ENCODE assay signal across 8 mouse cellular contexts in genomic region chr7:19306819-19307738, GRCm38 (mm10). TPM values are rescaled to one million over a fixed set of nuclear protein-coding genes. Genes with fewer than 3 reads are reported as not detected.
DNase-seq lines count a peak whose midpoint lies in the region; ATAC-seq and TF ChIP-seq lines count a peak whose summit lies in the region.

No protein-coding gene starts in this region.

- peak overlapping the region; percentile 94; the same call in 1 of the 2 replicates for H3K4me2 ChIP-seq in forebrain, embryonic 11.5 days (ENCODE audit: low read depth, low read length, severe bottlenecking)
- no peak overlapping the region for H3K4me2 ChIP-seq in forebrain, embryonic 14.5 days (ENCODE audit: low read length)
- peak overlapping the region; percentile 98 for H3K4me2 ChIP-seq in lung, embryonic 15.5 days
- H3K4me2 ChIP-seq in hindbrain, postnatal 0 days (ENCODE audit: low read depth, low read length), result peak overlapping the region; percentile 99; the same call in 1 of the 2 replicates

- no peak for DNase-seq in forebrain, embryonic 11.5 days (ENCODE audit: low spot score)
- DNase-seq in forebrain, embryonic 14.5 days (ENCODE audit: low spot score), result no peak
- no peak for DNase-seq in lung, postnatal 4 days
- no peak for DNase-seq in hindbrain, postnatal 0 days (ENCODE audit: low spot score)
- no peak for DNase-seq in adrenal gland, postnatal 10 days
- DNase-seq in left cerebral cortex, postnatal 10 days (ENCODE audit: extremely low spot score in 1 of 2, low spot score in 2 of 2), result no peak

- ATAC-seq in forebrain, embryonic 11.5 days (replicated peaks; ENCODE audit: low FRiP score), result no peak
- ATAC-seq in forebrain, embryonic 14.5 days, result no peak
- no peak for ATAC-seq in lung, embryonic 15.5 days (ENCODE audit: borderline replicate concordance, extremely low read depth, low FRiP score, low TSS enrichment)
- ATAC-seq in hindbrain, postnatal 0 days, result no peak

- H3K9me3 ChIP-seq in forebrain, embryonic 11.5 days (ENCODE audit: control insufficient read depth, low read length), result no peaks in the 10 kb centered on the region
- H3K9me3 ChIP-seq in forebrain, embryonic 14.5 days (replicated peaks; ENCODE audit: control insufficient read depth, low read length), result no peaks in the 10 kb centered on the region
- H3K9me3 ChIP-seq in lung, embryonic 15.5 days, result no peaks in the 10 kb centered on the region
- H3K9me3 ChIP-seq in hindbrain, postnatal 0 days (ENCODE audit: low read length), result no peaks in the 10 kb centered on the region

- TF ChIP-seq CTCF in hindbrain, postnatal 0 days (IDR thresholded peaks at IDR 0.05; ENCODE audit: low read depth), result no peak
- TF ChIP-seq CTCF in olfactory bulb, adult 2 months (IDR thresholded peaks at IDR 0.05; ENCODE audit: insufficient read depth, low read depth, low read length), result no peak

- peaks cover 51% of the 10 kb centered on the region for H3K27me3 ChIP-seq in forebrain, embryonic 11.5 days (ENCODE audit: control insufficient read depth, insufficient read depth, low read length)
- H3K27me3 ChIP-seq in forebrain, embryonic 14.5 days (replicated peaks; ENCODE audit: control insufficient read depth, insufficient read depth, low read length), result peaks cover 48% of the 10 kb centered on the region
- H3K27me3 ChIP-seq in lung, embryonic 15.5 days, result peaks cover 56% of the 10 kb centered on the region
- peaks cover 24% of the 10 kb centered on the region for H3K27me3 ChIP-seq in hindbrain, postnatal 0 days (ENCODE audit: insufficient read depth, low read length)

- WGBS in forebrain, embryonic 11.5 days, result 68% methylated on average over 25 of the region's 25 CpGs
- 70% methylated on average over 25 of the region's 25 CpGs for WGBS in forebrain, embryonic 14.5 days
- WGBS in lung, embryonic 15.5 days, result 59% methylated on average over 25 of the region's 25 CpGs
- WGBS in hindbrain, postnatal 0 days, result 70% methylated on average over 25 of the region's 25 CpGs
- WGBS in olfactory bulb, adult 2 months, result 54% methylated on average over 25 of the region's 25 CpGs

- no peak overlapping the region for H3K4me3 ChIP-seq in forebrain, embryonic 11.5 days (ENCODE audit: low read depth, low read length)
- no peak overlapping the region for H3K4me3 ChIP-seq in forebrain, embryonic 14.5 days (ENCODE audit: low read depth, low read length)
- no peak overlapping the region for H3K4me3 ChIP-seq in lung, embryonic 15.5 days
- no peak overlapping the region for H3K4me3 ChIP-seq in hindbrain, postnatal 0 days (ENCODE audit: low read length)
- H3K4me3 ChIP-seq in olfactory bulb, adult 2 months (ENCODE audit: insufficient read depth, low read depth, low read length), result peak overlapping the region; percentile 53

- peaks cover 11% of the 10 kb centered on the region; the same call in 1 of the 2 replicates for H3K4me1 ChIP-seq in forebrain, embryonic 11.5 days (replicated peaks; ENCODE audit: control insufficient read depth, insufficient read depth, low read length)
- H3K4me1 ChIP-seq in forebrain, embryonic 14.5 days (ENCODE audit: control insufficient read depth, insufficient read depth, low read length), result peaks cover 13% of the 10 kb centered on the region
- peaks cover 27% of the 10 kb centered on the region for H3K4me1 ChIP-seq in lung, embryonic 15.5 days
- no peaks in the 10 kb centered on the region for H3K4me1 ChIP-seq in hindbrain, postnatal 0 days (ENCODE audit: insufficient read depth, low read length)
- H3K4me1 ChIP-seq in olfactory bulb, adult 2 months (ENCODE audit: control insufficient read depth, insufficient read depth, low read length), result peaks cover 37% of the 10 kb centered on the region

- no peak overlapping the region for H3K27ac ChIP-seq in forebrain, embryonic 11.5 days (ENCODE audit: low read depth, low read length)
- no peak overlapping the region for H3K27ac ChIP-seq in forebrain, embryonic 14.5 days (ENCODE audit: low read depth, low read length)
- no peak overlapping the region for H3K27ac ChIP-seq in lung, embryonic 15.5 days
- no peak overlapping the region for H3K27ac ChIP-seq in hindbrain, postnatal 0 days
- H3K27ac ChIP-seq in olfactory bulb, adult 2 months (ENCODE audit: insufficient read depth, low read depth, low read length), result peak overlapping the region; percentile 76

- TF ChIP-seq POLR2A in olfactory bulb, adult 2 months (IDR thresholded peaks at IDR 0.05; ENCODE audit: insufficient read depth, low read depth, low read length), result no peak

- H3K36me3 ChIP-seq in forebrain, embryonic 11.5 days (ENCODE audit: control insufficient read depth, insufficient read depth, low read length), result no peaks in the 10 kb centered on the region
- no peaks in the 10 kb centered on the region for H3K36me3 ChIP-seq in forebrain, embryonic 14.5 days (ENCODE audit: control insufficient read depth, insufficient read depth, low read length)
- no peaks in the 10 kb centered on the region for H3K36me3 ChIP-seq in lung, embryonic 15.5 days
- H3K36me3 ChIP-seq in hindbrain, postnatal 0 days (ENCODE audit: insufficient read depth, low read length), result no peaks in the 10 kb centered on the region

- intact Hi-C loops in left cerebral cortex, postnatal 10 days (cut with DNase I), result no loop called here

- H3K9ac ChIP-seq in forebrain, embryonic 11.5 days (ENCODE audit: low read length), result no peak overlapping the region
- no peak overlapping the region for H3K9ac ChIP-seq in forebrain, embryonic 14.5 days (ENCODE audit: low read length)
- 0 out of 2 replicates have a peak overlapping the region, but pooled peaks have one; percentile 44 for H3K9ac ChIP-seq in lung, embryonic 15.5 days
- no peak overlapping the region for H3K9ac ChIP-seq in hindbrain, postnatal 0 days (replicated peaks; ENCODE audit: low read length)

RNA-seq across cellular contexts. Expression of gene Fosb, which starts 2.8 kb away (rescaled TPM):
- polyA plus RNA-seq in forebrain, embryonic 11.5 days (2014; fragmentation: Nextera tagmentation; extraction: Ambion mirVana), result not detected in 2 replicates
- polyA plus RNA-seq in forebrain, embryonic 14.5 days (2014; fragmentation: Nextera tagmentation; extraction: Ambion mirVana), result 0.17 TPM in 1 of 2 replicates, not detected in the other
- 0.24 and 0.26 TPM in 2 replicates for polyA plus RNA-seq in lung, embryonic 15.5 days (2015; fragmentation: Nextera tagmentation; extraction: Ambion mirVana)
- total RNA-seq in hindbrain, postnatal 0 days (2014; rRNA removed), result 0.31 and 1.0 TPM in 2 replicates
- polyA plus RNA-seq in hindbrain, postnatal 0 days (2015; fragmentation: Nextera tagmentation; extraction: Ambion mirVana), result 0.09 and 0.11 TPM in 2 replicates
- polyA plus RNA-seq in olfactory bulb, adult 2 months (2012; ENCODE audit: insufficient read depth, insufficient read length, low replicate concordance, missing spikeins), result not detected in 2 replicates
- total RNA-seq in adrenal gland, postnatal 10 days (2021), result 10 to 100 TPM in 1 of 2 experiments, 1 to 10 TPM in 1; 1.2 to 12.9 TPM
- total RNA-seq in left cerebral cortex, postnatal 10 days (2021), result 1 to 10 TPM; 2.2 to 2.3 TPM

RNA-seq across cellular contexts. Expression of gene Rtn2, which starts 24.7 kb away (rescaled TPM):
- polyA plus RNA-seq in forebrain, embryonic 11.5 days (2014; fragmentation: Nextera tagmentation; extraction: Ambion mirVana), result 47.3 and 54.7 TPM in 2 replicates
- 102 and 109 TPM in 2 replicates for polyA plus RNA-seq in forebrain, embryonic 14.5 days (2014; fragmentation: Nextera tagmentation; extraction: Ambion mirVana)
- polyA plus RNA-seq in lung, embryonic 15.5 days (2015; fragmentation: Nextera tagmentation; extraction: Ambion mirVana), result 10.6 and 11.4 TPM in 2 replicates
- 151 and 155 TPM in 2 replicates for total RNA-seq in hindbrain, postnatal 0 days (2014; rRNA removed)
- 98.4 and 101 TPM in 2 replicates for polyA plus RNA-seq in hindbrain, postnatal 0 days (2015; fragmentation: Nextera tagmentation; extraction: Ambion mirVana)
- polyA plus RNA-seq in olfactory bulb, adult 2 months (2012; ENCODE audit: insufficient read depth, insufficient read length, low replicate concordance, missing spikeins), result not detected in 2 replicates
- total RNA-seq in adrenal gland, postnatal 10 days (2021), result 10 to 100 TPM; 20.2 to 59.7 TPM
- total RNA-seq in left cerebral cortex, postnatal 10 days (2021), result 100 to 1,000 TPM; 145 to 151 TPM

RNA-seq across cellular contexts. Expression of gene Ppm1n, which starts 27.2 kb away (rescaled TPM):
- polyA plus RNA-seq in forebrain, embryonic 11.5 days (2014; fragmentation: Nextera tagmentation; extraction: Ambion mirVana), result 0.44 TPM in 1 of 2 replicates, not detected in the other
- polyA plus RNA-seq in forebrain, embryonic 14.5 days (2014; fragmentation: Nextera tagmentation; extraction: Ambion mirVana), result 0.30 and 0.67 TPM in 2 replicates
- not detected in 2 replicates for polyA plus RNA-seq in lung, embryonic 15.5 days (2015; fragmentation: Nextera tagmentation; extraction: Ambion mirVana)
- 2.1 and 2.9 TPM in 2 replicates for total RNA-seq in hindbrain, postnatal 0 days (2014; rRNA removed)
- 2.0 and 2.5 TPM in 2 replicates for polyA plus RNA-seq in hindbrain, postnatal 0 days (2015; fragmentation: Nextera tagmentation; extraction: Ambion mirVana)
- polyA plus RNA-seq in olfactory bulb, adult 2 months (2012; ENCODE audit: insufficient read depth, insufficient read length, low replicate concordance, missing spikeins), result not detected in 2 replicates
- total RNA-seq in adrenal gland, postnatal 10 days (2021), result under 1 TPM in 1 of 2 experiments, not detected in 1; 0.30 TPM
- total RNA-seq in left cerebral cortex, postnatal 10 days (2021), result under 1 TPM; 0.34 to 0.49 TPM

RNA-seq across cellular contexts. Expression of gene Vasp, which starts 35.5 kb away (rescaled TPM):
- polyA plus RNA-seq in forebrain, embryonic 11.5 days (2014; fragmentation: Nextera tagmentation; extraction: Ambion mirVana), result 52.8 and 53.0 TPM in 2 replicates
- 27.1 and 32.3 TPM in 2 replicates for polyA plus RNA-seq in forebrain, embryonic 14.5 days (2014; fragmentation: Nextera tagmentation; extraction: Ambion mirVana)
- polyA plus RNA-seq in lung, embryonic 15.5 days (2015; fragmentation: Nextera tagmentation; extraction: Ambion mirVana), result 115 TPM in 2 replicates
- total RNA-seq in hindbrain, postnatal 0 days (2014; rRNA removed), result 62.6 and 68.3 TPM in 2 replicates
- 35.5 and 37.0 TPM in 2 replicates for polyA plus RNA-seq in hindbrain, postnatal 0 days (2015; fragmentation: Nextera tagmentation; extraction: Ambion mirVana)
- not detected in 2 replicates for polyA plus RNA-seq in olfactory bulb, adult 2 months (2012; ENCODE audit: insufficient read depth, insufficient read length, low replicate concordance, missing spikeins)
- 10 to 100 TPM; 73.9 to 77.2 TPM for total RNA-seq in adrenal gland, postnatal 10 days (2021)
- total RNA-seq in left cerebral cortex, postnatal 10 days (2021), result 10 to 100 TPM; 23.1 to 23.5 TPM

RNA-seq across cellular contexts. Expression of gene Ercc1, which starts 37.5 kb away (rescaled TPM):
- polyA plus RNA-seq in forebrain, embryonic 11.5 days (2014; fragmentation: Nextera tagmentation; extraction: Ambion mirVana), result 94.4 and 100 TPM in 2 replicates
- polyA plus RNA-seq in forebrain, embryonic 14.5 days (2014; fragmentation: Nextera tagmentation; extraction: Ambion mirVana), result 99.5 and 101 TPM in 2 replicates
- 86.4 and 88.6 TPM in 2 replicates for polyA plus RNA-seq in lung, embryonic 15.5 days (2015; fragmentation: Nextera tagmentation; extraction: Ambion mirVana)
- 44.1 and 46.1 TPM in 2 replicates for total RNA-seq in hindbrain, postnatal 0 days (2014; rRNA removed)
- polyA plus RNA-seq in hindbrain, postnatal 0 days (2015; fragmentation: Nextera tagmentation; extraction: Ambion mirVana), result 69.0 and 74.2 TPM in 2 replicates
- not detected in 2 replicates for polyA plus RNA-seq in olfactory bulb, adult 2 months (2012; ENCODE audit: insufficient read depth, insufficient read length, low replicate concordance, missing spikeins)
- 10 to 100 TPM; 37.1 to 41.3 TPM for total RNA-seq in adrenal gland, postnatal 10 days (2021)
- 10 to 100 TPM; 38.5 to 50.6 TPM for total RNA-seq in left cerebral cortex, postnatal 10 days (2021)

Comparison
In these comparisons a context has a peak if more than half of its experiments do, and no peak if none do; other contexts are left out.
1. RNA of gene Rtn2, which starts 24.7 kb away (polyA plus RNA-seq): 102 to 109 TPM in forebrain, embryonic 14.5 days, 98.4 to 101 TPM in hindbrain, postnatal 0 days, 47.3 to 54.7 TPM in forebrain, embryonic 11.5 days and 10.6 to 11.4 TPM in lung, embryonic 15.5 days; not detected in olfactory bulb, adult 2 months; every median in the first group is over 10 times any median in the second.